Mouse (Mus musculus): ENCODE results near the gene Gm10842.
"Not testable (repeated sequence)": the region's sequence is repeated elsewhere in the genome, so short reads cannot be mapped to it uniquely, and the experiment has no call there.

Gm10842 gene

GRCm38 (mm10) chr11:105146593-105146992, at the start of gene Gm10842:
Gene Gm10842, plus strand, starts transcription at chr11:105146893.
- DNase-seq (ENCODE audit: low read depth): no peak

GRCm38 (mm10) chr11:105112448-105112847, 34.2 kb upstream of the Gm10842 start:
- not testable (repeated sequence) for DNase-seq (ENCODE audit: low read depth)

DNA sequence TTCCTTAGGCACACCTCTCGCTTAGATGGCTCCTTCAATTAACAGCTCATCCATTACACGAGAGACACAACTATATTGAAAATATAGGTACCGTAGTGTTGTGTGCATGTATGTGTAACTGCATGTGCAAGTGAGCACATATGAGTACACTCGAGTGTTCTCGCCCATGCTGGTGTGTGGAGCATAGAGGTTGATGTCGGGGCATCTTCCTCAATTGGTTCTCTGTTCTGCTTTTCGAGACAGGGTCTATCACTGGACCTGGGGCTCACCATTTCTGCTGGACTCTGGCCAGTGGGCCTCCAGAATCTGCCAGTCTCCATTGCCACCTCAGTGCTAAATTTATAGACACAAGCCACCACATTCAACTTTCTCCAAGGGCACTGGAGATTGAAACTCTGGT, 28.9 kb upstream of the Gm10842 start:
- DNase-seq (ENCODE audit: low read depth): no peak

DNA sequence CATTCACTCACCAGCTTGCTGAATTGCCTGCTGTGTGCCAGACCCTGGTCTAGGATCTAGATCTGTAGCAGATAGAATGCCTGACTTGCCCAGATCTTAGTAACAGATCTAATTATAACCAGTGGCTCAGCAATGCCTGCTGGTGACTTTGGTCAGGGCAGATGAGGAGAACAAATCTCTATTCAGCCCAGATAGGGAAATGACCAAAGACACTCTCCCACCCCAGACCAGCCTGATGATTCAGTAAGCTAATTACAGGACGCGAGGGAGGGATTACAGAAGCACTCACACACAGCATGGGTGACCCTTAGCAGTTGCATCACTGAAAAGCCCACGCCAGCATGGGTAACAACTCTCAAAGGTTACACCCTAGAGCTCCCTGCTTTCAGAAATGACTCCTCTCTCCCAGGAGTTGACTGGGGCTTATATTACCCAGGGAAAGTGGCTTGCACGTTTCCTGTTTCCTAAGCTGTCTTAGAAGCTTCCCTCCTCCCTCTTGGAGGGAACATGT, 26.1 kb upstream of the Gm10842 start:
- no peak for DNase-seq (ENCODE audit: low read depth)

- not testable (repeated sequence) for DNase-seq (ENCODE audit: low read depth)
Observed at GRCm38 (mm10) chr11:105121792-105122191, 24.9 kb upstream of the Gm10842 start.

- DNase-seq (ENCODE audit: low read depth): peak; percentile 69
Observed at GRCm38 (mm10) chr11:105123986-105124385, 22.7 kb upstream of the Gm10842 start.

DNA sequence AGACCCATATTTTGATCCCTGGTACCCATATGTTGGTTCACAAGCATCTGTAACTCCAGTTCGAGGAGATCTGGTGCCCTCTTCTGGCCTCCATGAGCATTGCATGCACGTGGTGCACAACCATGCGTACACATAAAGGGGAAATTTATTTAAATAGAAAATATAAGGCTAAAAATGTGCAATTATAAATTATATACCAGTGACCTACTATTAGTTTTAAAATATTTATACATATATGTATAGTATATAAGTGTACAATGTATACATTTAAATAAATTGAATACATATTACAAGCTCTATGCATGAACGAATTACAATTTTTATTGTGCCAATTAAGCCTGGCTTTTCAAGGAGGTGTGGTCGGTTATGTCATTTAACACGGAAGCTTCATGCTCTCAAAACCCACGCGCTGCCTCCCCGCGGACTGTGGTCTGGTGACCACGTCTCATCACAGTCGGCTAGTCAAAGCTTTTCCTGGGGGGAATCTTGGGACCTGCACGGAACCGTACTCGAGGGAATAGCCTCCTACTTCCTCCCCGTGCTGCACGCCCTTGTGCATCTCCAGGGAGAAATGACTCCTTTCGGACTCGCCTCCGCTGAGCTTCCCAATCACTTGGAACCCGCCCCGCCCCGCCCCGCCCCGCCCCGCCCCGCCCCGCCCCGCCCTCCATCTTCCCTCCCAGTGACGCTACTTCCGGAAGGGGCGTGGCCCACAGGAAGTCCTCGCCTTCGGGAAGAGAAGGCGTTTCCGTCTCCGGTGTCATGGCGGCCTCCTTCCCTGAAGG, 20.8 kb upstream of the Gm10842 start, which contains the start of gene Mettl2:
Mettl2 (plus strand) TSS at position 691 of the 785 bp plus-strand sequence.
- DNase-seq (ENCODE audit: low read depth): peak; percentile 86

DNA sequence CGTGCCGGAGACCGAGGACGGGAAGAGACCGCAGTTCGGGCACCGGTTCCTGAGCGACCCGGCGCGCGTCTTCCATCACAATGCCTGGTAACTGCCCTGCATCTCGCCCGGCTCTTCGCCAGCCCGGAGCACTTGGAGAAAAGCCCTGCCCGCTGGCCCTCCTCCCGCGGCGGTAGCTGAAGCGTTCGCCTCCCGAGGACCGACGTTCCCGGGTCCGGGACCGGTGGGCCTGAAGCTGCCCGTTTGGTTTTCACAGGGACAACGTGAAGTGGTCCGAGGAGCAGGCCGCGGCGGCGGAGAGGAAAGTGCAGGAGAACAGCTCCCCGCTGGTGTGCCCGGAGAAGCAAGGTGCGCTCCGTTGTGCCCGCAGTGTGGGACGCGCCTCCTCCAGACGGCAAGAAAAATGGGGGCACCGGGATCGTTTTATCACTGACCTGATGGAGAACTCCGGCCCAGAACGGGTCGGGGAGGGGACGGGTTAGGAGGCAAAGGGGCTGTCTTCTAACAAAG, 20.1 kb upstream of the Gm10842 start:
- DNase-seq (ENCODE audit: low read depth): no peak

GRCm38 (mm10) chr11:105135692-105136091, 11.0 kb upstream of the Gm10842 start:
- DNase-seq (ENCODE audit: low read depth): no peak

GRCm38 (mm10) chr11:105137255-105137654, 9.4 kb upstream of the Gm10842 start:
- not testable (repeated sequence) for DNase-seq (ENCODE audit: low read depth)

DNA sequence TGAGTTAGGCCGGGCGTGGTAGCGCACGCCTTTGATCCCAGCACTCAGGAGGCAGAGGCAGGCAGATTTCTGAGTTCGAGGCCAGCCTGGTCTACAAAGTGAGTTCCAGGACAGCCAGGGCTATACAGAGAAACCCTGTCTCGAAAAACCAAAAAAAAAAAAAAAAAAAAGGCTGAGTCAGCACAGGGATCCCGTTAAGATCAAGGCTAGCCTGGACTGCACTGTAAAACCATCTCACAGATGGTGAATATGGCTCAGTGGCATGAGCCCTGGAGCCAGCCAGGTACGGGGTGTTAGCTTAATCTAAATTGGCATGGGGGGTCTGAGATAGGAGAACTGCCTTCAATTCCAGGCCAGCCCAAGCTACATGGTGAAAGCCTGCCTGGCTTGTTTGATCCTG, 6.2 kb upstream of the Gm10842 start:
- DNase-seq (ENCODE audit: low read depth): not testable (repeated sequence)

- no peak for DNase-seq (ENCODE audit: low read depth)
Observed at GRCm38 (mm10) chr11:105141115-105141514, 5.6 kb upstream of the Gm10842 start.

DNA sequence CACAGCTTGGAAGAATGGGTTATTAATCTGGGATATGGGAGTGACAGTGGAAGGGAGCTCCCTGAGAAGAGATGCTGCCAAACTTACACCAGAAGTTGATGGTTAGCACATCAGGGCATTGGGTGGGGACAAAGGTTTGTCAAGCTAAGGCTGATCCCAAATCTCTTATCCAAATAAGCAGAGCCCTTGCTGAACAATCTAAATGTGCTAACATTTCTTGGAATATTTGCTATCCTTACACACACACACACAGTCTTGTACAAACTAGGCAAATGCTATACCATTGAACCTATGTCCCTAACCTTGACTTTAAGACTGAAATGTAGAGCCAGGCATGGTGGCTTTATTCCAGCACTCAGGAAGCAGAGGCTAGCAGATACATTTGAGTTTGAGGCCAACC, 3.1 kb upstream of the Gm10842 start:
- DNase-seq (ENCODE audit: low read depth): no peak

DNA sequence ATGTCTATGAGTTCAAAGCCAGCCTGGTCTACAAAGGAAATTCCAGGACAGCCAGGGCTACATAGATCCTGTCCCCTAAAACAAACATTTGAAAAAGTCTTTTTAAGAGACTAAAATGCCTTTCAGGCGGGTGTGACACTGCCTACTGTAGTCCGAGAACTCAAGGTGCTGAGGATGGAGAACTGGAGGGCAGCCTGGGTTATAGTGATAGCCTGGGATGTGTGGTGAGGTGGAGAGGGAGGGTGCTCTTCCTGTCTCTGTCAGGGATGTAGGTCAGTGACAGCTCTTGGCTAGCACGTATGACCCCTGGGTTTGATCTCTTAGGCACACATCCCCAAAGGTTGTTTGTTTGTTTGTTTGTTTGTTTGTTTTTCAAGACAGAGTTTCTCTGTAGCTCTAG, 2.6 kb upstream of the Gm10842 start:
- no peak for DNase-seq (ENCODE audit: low read depth)

GRCm38 (mm10) chr11:105144508-105145210, 2.0 kb upstream of the Gm10842 start:
- no peak for DNase-seq (ENCODE audit: low read depth)

DNA sequence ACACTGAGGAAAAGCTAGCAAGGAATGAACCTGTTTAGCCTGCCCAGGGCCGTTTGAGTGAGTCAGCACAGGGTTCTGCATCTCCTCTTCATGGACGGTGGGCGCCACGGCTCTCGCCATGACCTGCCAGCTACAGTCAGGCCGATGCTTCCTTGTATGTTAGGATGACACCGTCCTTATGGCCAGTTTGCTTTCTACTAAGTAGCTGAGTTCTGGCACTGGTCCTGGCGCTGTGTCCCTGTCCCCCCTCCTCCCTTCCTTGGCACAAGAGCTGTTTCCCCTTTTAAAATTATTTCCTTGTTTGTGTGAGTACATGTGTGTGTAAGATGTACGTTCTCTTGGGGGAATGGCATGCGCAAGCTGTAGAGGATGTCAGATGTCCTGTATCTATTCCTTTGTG, 1.5 kb upstream of the Gm10842 start:
- DNase-seq (ENCODE audit: low read depth): no peak

DNA sequence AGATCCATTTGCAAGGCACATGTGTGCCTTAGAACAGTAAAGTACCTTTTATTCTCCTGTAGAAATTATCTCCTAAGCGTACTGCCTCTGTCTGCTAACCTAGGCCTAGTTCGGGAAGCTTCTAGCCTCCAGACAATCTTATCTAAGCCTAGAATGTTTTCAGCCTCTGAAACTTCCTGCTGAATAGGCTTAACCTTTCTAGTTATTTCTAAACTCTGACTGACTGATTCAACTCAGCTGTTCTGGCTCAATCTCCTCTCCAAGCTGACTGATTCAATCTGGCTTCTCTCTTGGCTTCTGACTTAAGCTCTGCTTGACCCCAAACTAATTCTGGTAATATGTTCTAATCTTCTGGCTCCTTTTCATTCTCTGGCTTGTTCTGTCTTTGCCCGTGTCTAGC, 2.7 kb downstream of the Gm10842 start:
- no peak for DNase-seq (ENCODE audit: low read depth)

GRCm38 (mm10) chr11:105149766-105150165, 3.1 kb downstream of the Gm10842 start:
- DNase-seq (ENCODE audit: low read depth): peak; percentile 44

- DNase-seq (ENCODE audit: low read depth): peak; percentile 18
Observed at GRCm38 (mm10) chr11:105150691-105151090, 4.0 kb downstream of the Gm10842 start.

- peak; percentile 48 for DNase-seq (ENCODE audit: low read depth)
Observed at GRCm38 (mm10) chr11:105151226-105152016, 4.7 kb downstream of the Gm10842 start.

GRCm38 (mm10) chr11:105152017-105152300, 5.3 kb downstream of the Gm10842 start:
- DNase-seq (ENCODE audit: low read depth): no peak

GRCm38 (mm10) chr11:105152357-105152899, 5.7 kb downstream of the Gm10842 start:
- DNase-seq (ENCODE audit: low read depth): no peak
